Mouse (Mus musculus) right cerebral cortex, postnatal 14 days (tissue): Measurements from ENCODE around the gene Pgap3.

ENCODE experiments used
- DNase-seq: peaks from one replicate; pipeline ENCODE4 v3.0.0; 2022

The Pgap3 gene

GRCm38 (mm10) chr11:98400161-98400726 is at the start of gene Pgap3:
Gene Pgap3 (minus strand): TSS chr11:98400490.
- peak; percentile 85 for DNase-seq

DNA sequence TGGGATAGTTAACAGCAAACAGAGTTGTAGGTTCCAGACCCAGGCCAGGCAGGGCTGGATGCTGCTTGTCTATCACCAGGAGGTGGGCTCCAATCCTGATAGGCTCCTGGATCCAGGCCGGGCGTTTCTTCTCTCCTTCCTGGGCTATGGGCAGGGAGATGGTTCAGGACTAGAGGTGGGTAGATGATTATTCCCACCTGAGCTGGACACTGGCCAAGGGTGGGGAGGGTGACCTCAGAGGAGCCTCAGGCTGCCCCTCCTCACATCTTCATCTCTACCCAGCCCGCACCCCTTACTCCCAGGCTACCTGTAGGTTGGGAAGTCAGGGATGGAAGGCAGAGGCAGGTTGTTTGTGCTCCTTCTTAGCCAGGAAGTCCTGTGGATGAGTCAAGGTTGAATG is 49.1 kb upstream of the Pgap3 start:
- DNase-seq = no peak

DNA sequence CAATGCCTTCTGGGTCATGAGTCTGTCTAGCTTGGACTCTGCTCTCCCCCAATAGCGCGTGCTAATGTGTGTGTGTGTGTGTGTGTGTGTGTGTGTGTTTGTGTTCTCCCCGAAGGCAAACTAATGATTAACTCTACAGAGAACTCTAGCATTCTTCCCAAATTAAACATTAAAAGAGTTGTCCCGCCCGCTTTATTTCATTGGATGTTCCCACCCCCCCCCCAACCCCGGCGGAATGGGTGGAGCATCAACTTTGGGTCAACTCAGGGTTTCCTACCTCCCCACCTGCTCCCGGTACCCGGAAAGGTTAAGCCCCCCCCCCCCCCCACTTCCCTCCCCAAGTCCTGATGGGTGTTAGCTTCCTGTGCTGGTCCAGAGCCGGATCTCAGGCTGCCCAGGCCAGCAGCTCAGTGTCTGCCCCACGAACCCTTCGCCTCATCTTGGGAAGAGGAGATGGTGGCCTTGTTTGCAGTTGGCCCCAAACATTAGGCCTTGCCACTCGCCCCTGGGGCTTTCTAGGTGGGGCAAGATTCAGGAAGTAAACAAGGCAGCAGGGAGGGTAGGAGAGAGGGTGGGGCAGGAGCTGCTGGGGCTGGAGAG is 48.0 kb upstream of the Pgap3 start:
- no peak for DNase-seq

- no peak for DNase-seq
Observed at GRCm38 (mm10) chr11:98447475-98447834, 47.2 kb upstream of the Pgap3 start.

DNA sequence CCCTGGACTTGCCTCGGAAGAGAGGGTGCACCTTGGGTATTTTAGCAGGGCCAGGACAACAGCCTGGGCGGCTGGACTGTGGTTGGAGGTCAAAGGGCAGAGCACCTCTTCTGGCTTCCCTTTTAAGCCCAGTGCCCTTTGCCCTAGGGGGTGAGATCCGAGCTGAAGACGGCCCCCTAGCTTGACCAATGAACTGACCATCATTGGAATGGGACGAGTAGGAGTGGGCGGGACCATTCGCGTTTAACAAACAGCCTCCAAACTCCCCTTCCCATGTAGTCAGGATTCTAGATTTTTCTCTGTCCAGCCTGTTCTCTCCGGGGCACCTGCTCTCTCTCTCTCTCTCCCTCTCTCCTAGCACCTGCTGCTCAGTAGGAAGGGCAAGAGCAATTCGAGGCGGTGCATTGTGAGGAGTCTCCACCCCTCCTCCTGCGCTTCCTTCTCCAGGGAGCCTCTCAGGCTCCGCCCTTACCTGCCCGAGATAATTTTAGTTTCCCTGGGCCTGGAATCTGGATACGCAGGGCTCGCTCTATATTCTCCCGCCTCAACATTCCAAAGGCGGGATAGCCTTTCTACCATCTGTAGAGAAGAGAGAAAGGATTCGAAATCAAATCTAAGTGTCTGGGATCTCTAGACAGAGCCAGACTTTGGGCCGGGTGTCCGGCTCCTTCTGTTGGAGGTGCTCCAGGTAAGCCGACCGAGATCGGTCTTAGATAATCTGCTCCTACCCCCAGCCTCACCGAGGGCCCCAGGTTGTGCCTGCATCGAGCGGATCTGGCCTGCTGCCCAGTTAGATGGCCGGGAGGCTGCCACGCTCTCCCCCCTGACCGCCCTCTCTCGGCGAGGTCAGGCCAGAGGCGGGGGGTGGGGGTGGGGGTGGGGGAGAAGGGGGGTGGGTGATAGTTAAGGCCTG is 46.5 kb upstream of the Pgap3 start:
- DNase-seq = no peak

GRCm38 (mm10) chr11:98446213-98446561 is 45.9 kb upstream of the Pgap3 start, which contains the start of gene Grb7:
Gene Grb7 (plus strand): TSS chr11:98446394.
- DNase-seq = no peak

GRCm38 (mm10) chr11:98445679-98446078 is 45.4 kb upstream of the Pgap3 start:
- DNase-seq = no peak

DNA sequence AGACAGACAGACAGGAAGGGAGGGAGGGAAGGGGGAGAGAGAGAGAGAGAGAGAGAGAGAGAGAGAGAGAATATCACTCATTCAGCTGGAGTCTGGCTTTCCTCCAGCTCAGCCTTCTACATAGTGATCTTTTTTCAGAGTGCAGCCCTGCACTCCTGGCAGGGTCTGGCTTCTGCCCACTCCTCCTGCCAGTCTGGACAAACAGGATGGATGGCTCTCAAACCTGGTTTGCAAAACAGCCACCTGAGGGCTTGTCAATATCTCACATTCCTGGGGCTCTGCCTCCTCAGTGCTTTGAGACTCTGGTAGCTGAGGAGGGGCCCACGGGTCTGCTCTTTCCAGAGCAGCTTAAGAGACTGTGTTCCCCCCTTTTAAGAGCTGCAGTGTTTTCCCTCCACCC is 44.9 kb upstream of the Pgap3 start:
- no peak for DNase-seq

DNA sequence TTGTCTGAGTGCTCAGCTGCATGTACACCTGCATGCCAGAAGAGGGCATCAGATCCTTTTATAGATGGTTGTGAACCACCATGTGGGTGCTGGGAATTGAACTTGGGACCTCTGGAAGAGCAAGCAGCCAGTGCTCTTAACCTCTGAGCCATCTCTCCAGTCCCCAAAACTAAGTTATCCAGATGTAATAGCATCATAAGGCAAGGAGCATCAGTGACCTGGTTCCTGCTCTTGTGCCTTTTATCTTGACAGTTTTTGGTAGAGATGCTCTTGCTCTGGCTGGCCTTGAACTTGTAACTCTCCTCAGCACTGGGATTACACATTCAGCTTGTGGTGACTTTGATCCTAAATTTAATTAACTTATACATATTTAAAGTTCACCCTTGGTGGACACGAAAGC is 43.4 kb upstream of the Pgap3 start:
- DNase-seq = no peak

GRCm38 (mm10) chr11:98438331-98439158 is 38.3 kb upstream of the Pgap3 start, which contains the start of gene Mien1:
Gene Mien1 (minus strand): TSS chr11:98438991.
- peak; percentile 99 for DNase-seq

DNA sequence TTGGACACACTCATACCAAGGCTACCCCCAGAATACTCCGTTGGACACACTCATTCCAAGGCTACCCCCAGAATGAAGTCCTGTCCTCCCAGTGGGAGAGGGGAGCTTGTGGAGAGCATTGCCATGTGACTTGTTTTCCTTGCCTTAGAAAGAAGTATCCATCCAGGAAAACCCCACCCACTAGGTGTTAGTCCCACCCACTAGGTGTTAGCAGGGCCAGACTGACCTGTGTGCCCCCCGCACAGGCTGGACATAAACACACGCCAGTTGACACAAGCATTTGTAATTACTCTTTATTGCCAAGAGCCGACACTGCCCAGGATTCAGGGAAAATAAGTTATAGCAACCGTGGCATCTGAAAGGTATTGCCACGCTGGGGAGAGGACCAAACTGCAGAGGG is 37.2 kb upstream of the Pgap3 start:
- no peak for DNase-seq

DNA sequence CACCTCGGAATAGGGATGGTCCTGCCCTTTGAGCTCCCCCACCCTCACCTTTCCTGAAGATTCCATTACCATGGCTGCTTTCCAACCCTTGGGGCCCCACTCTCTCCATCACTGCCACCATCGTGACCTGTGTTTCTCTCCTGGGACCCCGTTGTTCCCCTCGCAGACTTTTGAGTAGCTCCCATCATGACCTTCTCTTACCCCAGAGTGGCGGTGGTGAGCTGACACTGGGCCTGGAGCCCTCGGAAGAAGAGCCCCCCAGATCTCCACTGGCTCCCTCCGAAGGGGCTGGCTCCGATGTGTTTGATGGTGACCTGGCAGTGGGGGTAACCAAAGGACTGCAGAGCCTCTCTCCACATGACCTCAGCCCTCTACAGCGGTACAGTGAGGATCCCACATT is 35.4 kb upstream of the Pgap3 start:
- DNase-seq = no peak

DNA sequence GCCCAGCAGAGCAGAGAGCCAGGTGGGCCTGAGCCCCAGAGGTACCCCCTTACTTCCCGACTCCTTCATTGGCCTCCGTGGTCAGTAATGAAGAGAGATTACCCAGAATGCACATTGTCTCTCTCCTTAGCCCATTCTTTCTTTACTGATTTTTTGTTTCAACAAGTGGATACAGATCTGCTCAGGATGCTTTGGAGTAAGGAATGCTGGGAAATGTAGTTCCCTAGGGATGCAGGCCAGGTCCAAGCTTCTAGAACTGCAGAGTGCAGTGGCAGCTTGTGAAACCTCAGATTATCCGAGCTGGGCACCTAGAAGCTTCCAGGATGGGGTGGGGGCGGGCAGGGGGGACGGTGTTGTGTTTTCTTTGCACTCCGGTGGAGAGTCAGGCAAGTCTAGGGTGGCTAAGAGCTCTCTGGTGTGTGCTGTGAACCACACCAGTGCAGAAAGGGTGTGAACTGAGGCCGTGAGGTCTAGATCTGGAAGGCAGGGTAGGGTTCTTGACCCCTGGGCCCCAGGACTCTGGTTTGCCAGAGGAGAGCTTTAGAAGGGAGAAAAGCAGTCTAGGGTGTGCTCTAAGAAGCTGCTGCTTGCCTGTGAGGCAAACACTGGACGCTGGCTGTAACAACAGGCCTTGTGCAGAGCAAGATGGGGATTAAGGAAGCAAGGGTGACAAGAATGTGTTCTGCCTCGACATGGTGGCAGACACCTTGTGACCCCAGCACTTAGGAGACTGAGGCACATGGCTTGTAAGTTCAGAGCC is 31.6 kb upstream of the Pgap3 start:
- DNase-seq = no peak

- no peak for DNase-seq
Observed at GRCm38 (mm10) chr11:98428436-98428835, 28.1 kb upstream of the Pgap3 start.

DNA sequence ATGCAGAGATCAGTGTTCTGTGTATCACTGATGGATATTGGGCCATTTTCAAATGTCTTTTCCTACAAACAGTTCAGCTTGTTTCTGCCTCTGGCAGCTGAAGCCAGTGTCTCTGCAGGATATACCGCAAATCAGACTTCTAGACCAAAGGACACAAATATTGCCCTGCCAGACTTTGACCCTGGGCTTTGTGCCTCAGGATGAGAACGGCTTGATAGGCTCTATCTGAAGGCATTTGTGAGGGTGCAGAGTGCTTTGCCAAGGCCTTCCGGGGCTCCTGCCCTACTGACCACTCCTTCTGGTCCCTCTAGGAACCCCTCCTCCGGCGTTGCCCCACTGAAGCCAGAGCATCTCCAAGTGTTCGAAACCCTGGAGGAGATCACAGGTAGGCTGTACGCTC is 26.3 kb upstream of the Pgap3 start:
- no peak for DNase-seq

DNA sequence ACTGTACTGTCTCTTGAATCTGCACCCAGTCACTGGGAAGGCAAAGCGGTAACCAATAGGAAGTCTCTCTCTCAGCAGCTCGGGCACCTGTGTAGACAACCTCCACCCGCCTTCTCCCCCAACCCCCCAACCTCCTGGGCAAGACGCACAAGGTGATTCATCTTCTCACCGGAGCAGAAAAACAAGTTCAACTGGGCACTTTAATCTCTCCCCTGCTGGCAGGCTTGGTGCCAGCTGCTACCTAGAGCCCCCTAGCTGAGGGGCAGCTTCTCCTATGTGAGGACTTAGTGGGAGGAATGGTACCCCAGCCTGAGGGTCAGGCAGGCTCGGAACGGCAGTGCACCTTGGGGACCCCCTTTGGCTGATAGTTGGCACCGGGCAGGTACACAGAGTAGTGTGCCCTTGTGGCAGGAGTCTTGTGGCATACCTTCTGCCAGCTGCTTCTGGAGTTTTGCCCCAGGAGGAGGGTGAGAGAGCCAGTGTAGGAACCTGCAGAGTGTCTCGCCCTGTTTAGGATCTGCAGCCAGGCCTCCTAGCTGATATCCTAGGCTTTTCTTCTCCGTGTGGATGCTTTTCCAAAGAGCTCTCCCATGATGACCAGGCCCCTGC is 18.8 kb upstream of the Pgap3 start:
- DNase-seq = no peak

DNA sequence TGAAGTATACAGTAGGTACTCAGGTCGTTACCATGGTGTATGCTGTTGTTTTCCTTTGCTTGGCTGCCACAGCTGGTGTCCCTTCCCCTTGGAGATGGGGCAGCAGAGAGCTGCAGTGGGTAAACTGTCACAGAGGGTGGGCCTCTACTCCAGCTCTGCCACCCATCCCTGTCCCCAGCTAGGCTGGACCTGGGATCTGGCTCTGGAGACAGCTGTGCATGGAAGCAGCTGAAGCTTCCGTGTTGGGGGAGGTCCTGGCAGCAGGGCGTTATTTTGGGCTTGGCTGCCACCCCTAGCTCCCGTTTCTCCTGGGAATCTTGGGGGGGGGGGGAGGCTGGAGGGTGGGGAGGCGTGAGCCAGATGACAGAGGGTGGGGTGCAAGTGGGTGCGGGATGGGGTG is 18.0 kb upstream of the Pgap3 start:
- DNase-seq = no peak

GRCm38 (mm10) chr11:98417074-98417473 is 16.8 kb upstream of the Pgap3 start:
- DNase-seq = no peak

DNA sequence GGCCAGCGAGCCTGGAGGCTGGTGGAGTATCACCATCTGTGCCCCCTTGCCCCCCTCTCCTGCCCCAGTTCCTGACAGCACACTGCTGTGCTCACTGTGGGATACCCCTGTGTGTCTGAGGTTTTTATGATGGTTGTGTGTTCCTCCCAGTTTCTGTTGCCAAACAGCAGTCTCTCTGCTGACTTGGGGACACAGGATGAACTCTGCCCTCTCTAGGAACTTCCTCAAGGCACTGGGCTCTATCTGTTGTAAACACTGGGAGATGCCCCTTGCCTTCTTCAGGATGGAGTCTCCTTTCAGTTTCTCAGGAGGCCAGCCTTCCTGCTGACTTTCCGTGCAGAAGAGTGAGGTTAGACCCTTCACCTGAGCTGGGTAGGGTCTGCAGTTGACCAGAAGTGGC is 13.9 kb upstream of the Pgap3 start:
- DNase-seq = no peak

DNA sequence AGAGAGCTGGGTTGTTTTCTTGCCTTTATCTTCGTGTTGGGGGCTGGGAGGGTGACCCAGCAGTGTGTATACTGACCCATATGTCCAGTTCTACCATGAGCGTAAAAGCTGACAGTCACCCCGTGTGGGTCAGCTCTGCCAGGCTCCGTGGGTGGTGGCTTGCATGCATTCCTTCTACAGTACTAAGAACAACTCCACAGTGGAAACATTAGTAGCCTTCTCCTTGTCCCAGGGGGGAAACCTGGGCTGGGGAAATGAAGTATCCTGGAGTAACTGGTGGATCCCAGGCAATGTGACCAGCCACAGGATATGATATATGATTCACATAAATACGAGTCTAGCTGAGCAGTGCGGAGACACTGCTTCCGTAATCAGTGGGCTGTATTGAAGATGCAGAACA is 13.4 kb upstream of the Pgap3 start:
- DNase-seq = no peak

DNA sequence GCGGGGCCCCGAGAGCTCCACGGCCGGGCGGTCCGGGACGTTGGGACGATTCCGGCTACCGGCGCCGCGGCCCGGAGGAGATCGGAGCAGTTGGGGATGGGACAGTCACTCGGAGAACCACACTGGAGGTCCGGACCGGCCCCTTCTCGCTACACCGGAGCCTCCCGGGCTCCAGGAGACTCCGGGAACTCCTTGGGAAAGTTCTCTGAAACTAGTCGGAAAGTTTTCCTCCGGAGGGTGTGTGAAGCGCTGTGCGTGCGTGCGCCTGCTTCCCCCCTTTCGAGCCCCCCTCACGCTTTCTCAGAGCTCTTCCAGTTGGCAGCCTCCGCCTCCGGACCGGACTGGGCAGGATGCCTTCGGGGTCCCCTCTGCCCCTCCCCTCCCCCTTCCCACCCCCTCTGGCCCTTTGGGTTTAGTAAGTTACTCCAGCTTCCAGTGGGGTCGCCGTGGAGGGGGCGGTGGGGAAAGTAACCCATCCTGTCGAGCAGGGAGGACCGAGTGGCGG is 12.6 kb upstream of the Pgap3 start:
- DNase-seq = no peak

GRCm38 (mm10) chr11:98412273-98412796 is 12.0 kb upstream of the Pgap3 start, which contains the start of gene Erbb2:
Gene Erbb2 (plus strand): TSS chr11:98412470.
- DNase-seq = no peak
